Mouse (Mus musculus): ENCODE results near the gene Usp27x.

DNA sequence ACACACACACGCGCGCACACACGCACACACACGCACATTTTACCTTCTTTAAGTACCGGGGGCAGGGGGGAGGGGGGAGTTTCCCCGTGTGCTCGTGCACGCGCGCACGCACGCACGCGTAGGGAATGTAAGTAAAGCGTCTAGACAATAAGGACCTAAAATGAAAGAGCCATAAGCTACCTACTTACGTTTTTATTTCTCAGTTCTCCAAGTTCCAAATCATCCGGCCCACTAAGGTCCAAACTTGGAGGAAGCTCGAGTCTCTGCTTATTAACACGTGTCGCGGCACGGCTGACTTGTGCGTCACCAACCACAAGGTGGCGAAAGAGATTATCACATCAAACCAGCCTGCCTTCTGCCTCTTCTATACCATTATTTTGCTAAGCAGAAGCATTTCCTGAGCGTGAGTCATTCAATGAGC is 47.1 kb upstream of the Usp27x start:
- TF ChIP-seq CTCF (conservative IDR thresholded peaks at IDR 0.05; ENCODE audit: insufficient read depth, insufficient read length, low read depth, low read length) (peak; percentile 75), POLR2A (IDR thresholded peaks at IDR 0.05; ENCODE audit: low read depth, low read length) (no peak)

All from kidney, adult 2 months (tissue).